Mouse (Mus musculus) G1E (cell line): ENCODE results near the gene Itga9. TPM values are rescaled to one million over a fixed set of nuclear protein-coding genes. Genes with fewer than 3 reads are reported as not detected.

Experiments
- ATAC-seq: 2 replicates; pipeline ENCODE4 v1.8.0; 2016; ENCODE audit warnings: mild to moderate bottlenecking; ENCODE audit not compliant: insufficient number of reproducible peaks, poor library complexity, low FRiP score, severe bottlenecking; ENCODE audit errors: extremely low read depth
- DNase-seq: peaks from one replicate; pipeline ENCODE4 v3.0.0; 2012; ENCODE audit warnings: low spot score
- H3K27me3 ChIP-seq: 2 replicates; pipeline ENCODE4 v1.6.1; 2012; ENCODE audit warnings: mild to moderate bottlenecking, low read length, inconsistent platforms; ENCODE audit not compliant: insufficient read depth
- H3K36me3 ChIP-seq: replicated peaks from 2 replicates; pipeline ENCODE3; 2012; ENCODE audit warnings: mild to moderate bottlenecking, inconsistent platforms
- H3K4me1 ChIP-seq: 2 replicates; pipeline ENCODE4 v1.6.1; 2012; ENCODE audit warnings: low read depth, low read length, inconsistent platforms, mixed read lengths; ENCODE audit not compliant: insufficient read depth
- H3K4me3 ChIP-seq: 2 replicates; pipeline ENCODE4 v1.5.1; 2012; ENCODE audit warnings: low read depth, mild to moderate bottlenecking, inconsistent platforms, low read length, moderate library complexity, mixed read lengths
- H3K9me3 ChIP-seq: replicated peaks from 2 replicates; pipeline ENCODE4 v1.6.1; 2012; ENCODE audit warnings: inconsistent platforms
- CTCF ChIP-seq: IDR thresholded peaks from 2 replicates; pipeline ENCODE4 v1.5.1; 2012; ENCODE audit warnings: low read depth, low read length, inconsistent platforms, mixed read lengths
- GATA1 ChIP-seq: IDR thresholded peaks from 2 replicates; pipeline ENCODE4 v1.6.1; 2012; ENCODE audit warnings: borderline replicate concordance, low read length, inconsistent platforms, mixed read lengths
- GATA2 ChIP-seq: IDR thresholded peaks from 2 replicates; pipeline ENCODE4 v1.6.1; 2012; ENCODE audit warnings: low read depth, low read length, inconsistent platforms, borderline replicate concordance
- POLR2AphosphoS5 ChIP-seq: IDR thresholded peaks from 2 replicates; pipeline ENCODE4 v1.6.1; 2012; ENCODE audit warnings: low read depth, low read length, inconsistent platforms; ENCODE audit not compliant: insufficient replicate concordance
- TAL1 ChIP-seq: conservative IDR thresholded peaks from 2 replicates; pipeline ENCODE4 v1.6.1; 2012; ENCODE audit warnings: low read depth, low read length, inconsistent platforms, mixed read lengths
- polyA plus RNA-seq: library from polyadenylated mRNA; stranded (reverse); fragments of >175 nt; gene quantifications from 2 replicates; pipeline ENCODE4 v1.2.3, GENCODE M21; 2012
- total RNA-seq, 2 experiments: library from RNA; stranded (forward) in 1 of 2; stranded (reverse) in 1 of 2; fragments of 200-1000 nt in 1 of 2; fragments of >200 nt in 1 of 2; fragmentation: Nextera tagmentation in 1 of 2; gene quantifications; 2 replicates each; pipeline ENCODE4 v1.2.3; 2014 to 2017

Itga9 gene
- total and polyA plus RNA-seq, 3 experiments, result 0.11 TPM; not detected in 2

- no peak for DNase-seq
- H3K36me3 ChIP-seq, result peaks cover 86% of the 10 kb centered on the region
- ATAC-seq, result no peak
- no peaks in the 10 kb centered on the region for H3K27me3 ChIP-seq
- no peaks in the 10 kb centered on the region for H3K4me1 ChIP-seq
- TF ChIP-seq GATA1 (no peak), CTCF (no peak), TAL1 (no peak), POLR2AphosphoS5 (no peak), GATA2 (no peak)
- H3K9me3 ChIP-seq, result no peaks in the 10 kb centered on the region
- no peak overlapping the region for H3K4me3 ChIP-seq
Measured at GRCm38 (mm10) chr9:118570865-118571264, 35.6 kb upstream of the Itga9 start.

GRCm38 (mm10) chr9:118571701-118572100 is 34.8 kb upstream of the Itga9 start:
- no peak for TF ChIP-seq CTCF
- TF ChIP-seq GATA1, result no peak
- TF ChIP-seq GATA2, result no peak
- no peak for TF ChIP-seq TAL1
- no peak for TF ChIP-seq POLR2AphosphoS5
- DNase-seq (no peak), ATAC-seq (no peak)
- Histone ChIP-seq H3K9me3 (no peaks in the 10 kb centered on the region), H3K4me3 (no peak overlapping the region), H3K4me1 (no peaks in the 10 kb centered on the region), H3K27me3 (no peaks in the 10 kb centered on the region), H3K36me3 (peaks cover 86% of the 10 kb centered on the region)

GRCm38 (mm10) chr9:118574911-118575310 is 31.6 kb upstream of the Itga9 start:
- no peak for DNase-seq
- no peaks in the 10 kb centered on the region for H3K27me3 ChIP-seq
- no peaks in the 10 kb centered on the region for H3K4me1 ChIP-seq
- H3K9me3 ChIP-seq, result no peaks in the 10 kb centered on the region
- H3K4me3 ChIP-seq, result no peak overlapping the region
- no peak for ATAC-seq
- TF ChIP-seq CTCF (no peak), GATA2 (no peak), POLR2AphosphoS5 (no peak), GATA1 (no peak), TAL1 (no peak)
- H3K36me3 ChIP-seq, result peaks cover 86% of the 10 kb centered on the region

- H3K36me3 ChIP-seq, result peaks cover 91% of the 10 kb centered on the region
- no peak for ATAC-seq
Measured at GRCm38 (mm10) chr9:118580371-118580770, 26.1 kb upstream of the Itga9 start.

GRCm38 (mm10) chr9:118582757-118583156 is 23.7 kb upstream of the Itga9 start:
- no peak for TF ChIP-seq GATA2
- TF ChIP-seq POLR2AphosphoS5, result no peak
- TF ChIP-seq CTCF, result no peak
- H3K4me3 ChIP-seq, result no peak overlapping the region
- H3K4me1 ChIP-seq, result peaks cover 5% of the 10 kb centered on the region; the same call in 1 of the 2 replicates
- peaks cover 86% of the 10 kb centered on the region for H3K36me3 ChIP-seq
- ATAC-seq (no peak), DNase-seq (no peak)
- no peaks in the 10 kb centered on the region for H3K27me3 ChIP-seq
- H3K9me3 ChIP-seq, result no peaks in the 10 kb centered on the region

More at GRCm38 (mm10) chr9:118580371-118580770, 26.1 kb upstream of the Itga9 start:
- H3K27me3 ChIP-seq, result no peaks in the 10 kb centered on the region
- no peak for TF ChIP-seq GATA1
- TF ChIP-seq TAL1, result no peak
- H3K4me1 ChIP-seq, result peaks cover 5% of the 10 kb centered on the region; the same call in 1 of the 2 replicates
- H3K9me3 ChIP-seq, result no peaks in the 10 kb centered on the region
- no peak for DNase-seq
- no peak overlapping the region for H3K4me3 ChIP-seq

- TF ChIP-seq GATA2 (no peak), GATA1 (no peak), CTCF (no peak), TAL1 (no peak)
- ATAC-seq (no peak), DNase-seq (no peak)
- Histone ChIP-seq H3K4me1 (peaks cover 5% of the 10 kb centered on the region; the same call in 1 of the 2 replicates), H3K9me3 (no peaks in the 10 kb centered on the region), H3K36me3 (peaks cover 67% of the 10 kb centered on the region), H3K27me3 (no peaks in the 10 kb centered on the region), H3K4me3 (no peak overlapping the region)
Measured at GRCm38 (mm10) chr9:118584838-118585237, 21.7 kb upstream of the Itga9 start.

GRCm38 (mm10) chr9:118585998-118586397 is 20.5 kb upstream of the Itga9 start:
- peaks cover 56% of the 10 kb centered on the region for H3K36me3 ChIP-seq
- no peak for TF ChIP-seq POLR2AphosphoS5
- TF ChIP-seq TAL1, result no peak
- no peak for TF ChIP-seq GATA1
- no peak for TF ChIP-seq GATA2
- TF ChIP-seq CTCF, result no peak
- DNase-seq (no peak), ATAC-seq (no peak)
- no peaks in the 10 kb centered on the region for H3K27me3 ChIP-seq
- H3K9me3 ChIP-seq, result no peaks in the 10 kb centered on the region
- H3K4me3 ChIP-seq, result no peak overlapping the region
- peaks cover 5% of the 10 kb centered on the region; the same call in 1 of the 2 replicates for H3K4me1 ChIP-seq
